Mouse (Mus musculus) E14TG2a.4 (cell line): Measurements from ENCODE around the gene Kctd4.

Source experiments
- CTCF ChIP-seq: conservative IDR thresholded peaks from 2 replicates; pipeline ENCODE4 v1.5.1; 2014; ENCODE audit warnings: low read length
- POU5F1 ChIP-seq: IDR thresholded peaks from 2 replicates; pipeline ENCODE4 v1.6.1; 2014; ENCODE audit warnings: low read length, borderline replicate concordance

GRCm38 (mm10) chr14:75981231-75981630 is 26.4 kb downstream of the Kctd4 start:
- TF ChIP-seq POU5F1 (no peak), CTCF (no peak)
